ENCODE assay signal across 14 mouse cellular contexts in genomic region chr13:99743952-99744789, GRCm38 (mm10).
DNase-seq lines count a peak whose midpoint lies in the region; ATAC-seq lines count a peak whose summit lies in the region.
"Had no signal": no experiment of that assay in that cellular context is flagged by ENCODE, and none has a peak within 500 bp of the region (broad histone marks: within the 10 kb centered on the region; RNA-seq: fewer than 3 reads in every experiment).

No protein-coding gene starts in this region.

- H3K9me3 ChIP-seq in forebrain, embryonic 14.5 days (replicated peaks; ENCODE audit: control insufficient read depth, low read length), result no peaks in the 10 kb centered on the region
- H3K9me3 ChIP-seq in forebrain, embryonic 13.5 days (replicated peaks), result no peaks in the 10 kb centered on the region
- no peaks in the 10 kb centered on the region for H3K9me3 ChIP-seq in neural tube, embryonic 11.5 days (ENCODE audit: control insufficient read depth, low read length)
- no peaks in the 10 kb centered on the region for H3K9me3 ChIP-seq in limb, embryonic 10.5 days (replicated peaks)
- H3K9me3 ChIP-seq in neural tube, embryonic 15.5 days (replicated peaks), result no peaks in the 10 kb centered on the region

- WGBS in forebrain, embryonic 14.5 days, result 33% methylated on average over 8 of the region's 8 CpGs
- 29% methylated on average over 8 of the region's 8 CpGs for WGBS in forebrain, embryonic 13.5 days
- 53% methylated on average over 7 of the region's 8 CpGs for WGBS in neural tube, embryonic 11.5 days
- 56% methylated on average over 8 of the region's 8 CpGs for WGBS in limb, embryonic 10.5 days
- 36% methylated on average over 6 of the region's 8 CpGs for WGBS in neural tube, embryonic 15.5 days

- no peaks in the 10 kb centered on the region for H3K27me3 ChIP-seq in forebrain, embryonic 14.5 days (replicated peaks; ENCODE audit: control insufficient read depth, insufficient read depth, low read length)
- no peaks in the 10 kb centered on the region for H3K27me3 ChIP-seq in forebrain, embryonic 13.5 days
- H3K27me3 ChIP-seq in neural tube, embryonic 11.5 days (ENCODE audit: control insufficient read depth, insufficient read depth, low read length), result no peaks in the 10 kb centered on the region
- no peaks in the 10 kb centered on the region for H3K27me3 ChIP-seq in limb, embryonic 10.5 days (ENCODE audit: low read depth, poor library complexity, severe bottlenecking)
- H3K27me3 ChIP-seq in neural tube, embryonic 15.5 days (replicated peaks), result no peaks in the 10 kb centered on the region

- peak; percentile 40; the same call in 1 of the 2 replicates for ATAC-seq in forebrain, embryonic 14.5 days
- ATAC-seq in forebrain, embryonic 13.5 days, result no peak; the same call in 1 of the 2 replicates
- ATAC-seq in neural tube, embryonic 11.5 days (ENCODE audit: insufficient read depth, low FRiP score, low TSS enrichment), result no peak
- ATAC-seq in neural tube, embryonic 15.5 days (ENCODE audit: low FRiP score), result peak; percentile 45; the same call in 1 of the 2 replicates

- H3K4me3 ChIP-seq in forebrain, embryonic 14.5 days (ENCODE audit: low read depth, low read length), result no peak overlapping the region
- no peak overlapping the region for H3K4me3 ChIP-seq in forebrain, embryonic 13.5 days
- no peak overlapping the region for H3K4me3 ChIP-seq in neural tube, embryonic 11.5 days (ENCODE audit: low read depth, low read length)
- no peak overlapping the region for H3K4me3 ChIP-seq in limb, embryonic 10.5 days
- no peak overlapping the region for H3K4me3 ChIP-seq in neural tube, embryonic 15.5 days (replicated peaks)
- H3K4me3 ChIP-seq: gastrocnemius, adult 2 months had no signal

- no peaks in the 10 kb centered on the region for H3K36me3 ChIP-seq in forebrain, embryonic 14.5 days (ENCODE audit: control insufficient read depth, insufficient read depth, low read length)
- no peaks in the 10 kb centered on the region for H3K36me3 ChIP-seq in forebrain, embryonic 13.5 days (ENCODE audit: poor library complexity, severe bottlenecking)
- H3K36me3 ChIP-seq in neural tube, embryonic 11.5 days (ENCODE audit: control insufficient read depth, insufficient read depth, low read length), result no peaks in the 10 kb centered on the region
- no peaks in the 10 kb centered on the region for H3K36me3 ChIP-seq in limb, embryonic 10.5 days
- H3K36me3 ChIP-seq in neural tube, embryonic 15.5 days, result no peaks in the 10 kb centered on the region

- no peak overlapping the region for H3K4me2 ChIP-seq in forebrain, embryonic 14.5 days (ENCODE audit: low read length)
- H3K4me2 ChIP-seq in forebrain, embryonic 13.5 days, result no peak overlapping the region
- H3K4me2 ChIP-seq in neural tube, embryonic 11.5 days (ENCODE audit: low read depth), result no peak overlapping the region
- no peak overlapping the region for H3K4me2 ChIP-seq in neural tube, embryonic 15.5 days

- peaks cover 7% of the 10 kb centered on the region for H3K4me1 ChIP-seq in forebrain, embryonic 14.5 days (ENCODE audit: control insufficient read depth, insufficient read depth, low read length)
- peaks cover 21% of the 10 kb centered on the region for H3K4me1 ChIP-seq in forebrain, embryonic 13.5 days
- no peaks in the 10 kb centered on the region; the same call in 1 of the 2 replicates for H3K4me1 ChIP-seq in neural tube, embryonic 11.5 days (ENCODE audit: control insufficient read depth, insufficient read depth, low read length)
- H3K4me1 ChIP-seq in limb, embryonic 10.5 days, result peaks cover 13% of the 10 kb centered on the region
- peaks cover 28% of the 10 kb centered on the region for H3K4me1 ChIP-seq in neural tube, embryonic 15.5 days

- no peak overlapping the region for H3K9ac ChIP-seq in forebrain, embryonic 14.5 days (ENCODE audit: low read length)
- H3K9ac ChIP-seq in forebrain, embryonic 13.5 days, result no peak overlapping the region
- H3K9ac ChIP-seq in neural tube, embryonic 11.5 days (ENCODE audit: low read length), result no peak overlapping the region
- H3K9ac ChIP-seq in neural tube, embryonic 15.5 days (replicated peaks), result no peak overlapping the region
- H3K9ac ChIP-seq: liver, embryonic 14.5 days had no signal

- no peak for DNase-seq in forebrain, embryonic 14.5 days (ENCODE audit: low spot score)
- no peak for DNase-seq in neural tube, embryonic 11.5 days (ENCODE audit: low spot score)
- DNase-seq in neural tube, embryonic 10.5 days (ENCODE audit: extremely low spot score, low spot score), result no peak
- no peak for DNase-seq in limb, embryonic 10.5 days (ENCODE audit: low spot score)
- no peak for DNase-seq in cerebellum, adult 9-10 months
- no peak for DNase-seq in cerebellum, postnatal 25 days
- DNase-seq: adrenal gland, postnatal 10 days; gastrocnemius, adult 2 months; lung, postnatal 10 days; right cerebral cortex, postnatal 14 days; thymus, adult 2 months had no signal

- no peak overlapping the region for H3K27ac ChIP-seq in forebrain, embryonic 14.5 days (ENCODE audit: low read depth, low read length)
- H3K27ac ChIP-seq in forebrain, embryonic 13.5 days, result no peak overlapping the region
- H3K27ac ChIP-seq in neural tube, embryonic 11.5 days (ENCODE audit: low read depth, low read length), result 0 out of 2 replicates have a peak overlapping the region, but pooled peaks have one; percentile 3
- H3K27ac ChIP-seq in limb, embryonic 10.5 days, result 0 out of 2 replicates have a peak overlapping the region, but pooled peaks have one; percentile 1
- H3K27ac ChIP-seq in neural tube, embryonic 15.5 days (replicated peaks), result no peak overlapping the region
- H3K27ac ChIP-seq: gastrocnemius, adult 2 months; liver, embryonic 14.5 days had no signal

Comparison
In these comparisons a context has a peak if more than half of its experiments do, and no peak if none do; other contexts are left out.
1. ATAC-seq: peak in forebrain, embryonic 14.5 days (single experiment) and neural tube, embryonic 15.5 days (single experiment); none in forebrain, embryonic 13.5 days (single experiment) and neural tube, embryonic 11.5 days (single experiment).
2. H3K27ac ChIP-seq: peak in neural tube, embryonic 11.5 days (single experiment) and limb, embryonic 10.5 days (single experiment); none in forebrain, embryonic 14.5 days (single experiment), forebrain, embryonic 13.5 days (single experiment) and neural tube, embryonic 15.5 days (single experiment).